Mouse (Mus musculus): ENCODE measurements at regions not wholly inside any gene's neighbourhood (a gene's known extent, or its start where the extent isn't known, plus 50 kb on each side); places are given as distances from the start of the nearest gene placed in this dataset.

DNA sequence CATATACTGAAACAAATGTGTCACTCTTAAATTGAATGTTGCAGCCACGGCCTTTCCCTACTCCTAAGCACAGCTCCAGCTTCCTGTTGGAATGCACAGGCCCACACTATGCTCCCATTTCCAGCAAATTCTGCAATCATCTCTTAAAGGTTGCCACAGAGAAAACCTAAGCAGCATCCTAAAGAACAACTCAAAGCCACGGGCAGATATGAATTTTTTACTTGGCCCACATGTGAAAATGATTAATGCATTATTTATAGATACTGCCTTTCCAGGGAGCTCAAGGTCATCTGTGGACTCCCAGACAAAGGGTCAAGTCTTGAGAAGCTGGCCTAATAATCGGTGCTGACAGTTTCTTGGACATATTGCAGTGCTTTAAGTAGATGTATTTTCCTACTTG lies 663.5 kb upstream of the Nrsn1 start:
- no peak for TF ChIP-seq POU5F1 (IDR thresholded peaks at IDR 0.05; ENCODE audit: borderline replicate concordance, low read length)
- TF ChIP-seq NANOG (IDR thresholded peaks at IDR 0.05; ENCODE audit: borderline replicate concordance, low read length): no peak
- TF ChIP-seq CTCF (conservative IDR thresholded peaks at IDR 0.05; ENCODE audit: low read length): no peak
- H3K4me1 ChIP-seq (replicated peaks; ENCODE audit: low read depth, low read length): no peaks in the 10 kb centered on the region
- no peaks in the 10 kb centered on the region for H3K27me3 ChIP-seq (ENCODE audit: insufficient read depth, low read length)
- H3K36me3 ChIP-seq (ENCODE audit: insufficient read depth, low read length): no peaks in the 10 kb centered on the region
- H3K4me3 ChIP-seq (replicated peaks; ENCODE audit: low read length): no peak overlapping the region
- H3K9me3 ChIP-seq (ENCODE audit: low read length): no peaks in the 10 kb centered on the region

- no peak overlapping the region for H3K4me3 ChIP-seq (replicated peaks; ENCODE audit: low read length)
- H3K9me3 ChIP-seq (ENCODE audit: low read length): no peaks in the 10 kb centered on the region
- H3K36me3 ChIP-seq (ENCODE audit: insufficient read depth, low read length): no peaks in the 10 kb centered on the region
- no peak for TF ChIP-seq CTCF (conservative IDR thresholded peaks at IDR 0.05; ENCODE audit: low read length)
- TF ChIP-seq NANOG (IDR thresholded peaks at IDR 0.05; ENCODE audit: borderline replicate concordance, low read length): no peak
- TF ChIP-seq POU5F1 (IDR thresholded peaks at IDR 0.05; ENCODE audit: borderline replicate concordance, low read length): no peak
- H3K4me1 ChIP-seq (replicated peaks; ENCODE audit: low read depth, low read length): no peaks in the 10 kb centered on the region
- H3K27me3 ChIP-seq (ENCODE audit: insufficient read depth, low read length): no peaks in the 10 kb centered on the region
Measured at GRCm38 (mm10) chr13:25933246-25933645, 662.9 kb upstream of the Nrsn1 start.

DNA sequence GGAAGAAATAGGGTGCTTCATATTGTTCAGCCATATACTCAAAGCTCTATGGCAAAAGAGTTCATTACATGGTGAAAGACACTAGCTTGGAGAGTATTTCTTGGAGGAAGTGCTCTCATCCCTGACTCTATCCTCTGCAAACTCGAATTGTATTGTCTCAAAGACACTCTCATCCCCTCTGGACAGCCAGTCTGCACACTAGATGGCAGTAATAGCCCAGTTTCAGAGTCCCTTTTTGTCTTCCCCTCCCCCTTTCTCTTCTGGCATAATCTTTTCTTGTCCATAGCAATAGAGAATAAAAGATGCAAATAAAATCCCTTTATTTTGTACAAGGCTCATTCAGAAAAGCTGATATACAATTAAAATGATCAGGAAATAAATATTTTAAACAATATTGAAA lies 662.5 kb upstream of the Nrsn1 start:
- peak; percentile 62 for TF ChIP-seq CTCF (conservative IDR thresholded peaks at IDR 0.05; ENCODE audit: low read length)
- no peak for TF ChIP-seq NANOG (IDR thresholded peaks at IDR 0.05; ENCODE audit: borderline replicate concordance, low read length)
- no peak for TF ChIP-seq POU5F1 (IDR thresholded peaks at IDR 0.05; ENCODE audit: borderline replicate concordance, low read length)
- Histone ChIP-seq H3K36me3 (ENCODE audit: insufficient read depth, low read length) (no peaks in the 10 kb centered on the region), H3K9me3 (ENCODE audit: low read length) (no peaks in the 10 kb centered on the region), H3K4me1 (replicated peaks; ENCODE audit: low read depth, low read length) (no peaks in the 10 kb centered on the region), H3K27me3 (ENCODE audit: insufficient read depth, low read length) (no peaks in the 10 kb centered on the region), H3K4me3 (replicated peaks; ENCODE audit: low read length) (no peak overlapping the region)

DNA sequence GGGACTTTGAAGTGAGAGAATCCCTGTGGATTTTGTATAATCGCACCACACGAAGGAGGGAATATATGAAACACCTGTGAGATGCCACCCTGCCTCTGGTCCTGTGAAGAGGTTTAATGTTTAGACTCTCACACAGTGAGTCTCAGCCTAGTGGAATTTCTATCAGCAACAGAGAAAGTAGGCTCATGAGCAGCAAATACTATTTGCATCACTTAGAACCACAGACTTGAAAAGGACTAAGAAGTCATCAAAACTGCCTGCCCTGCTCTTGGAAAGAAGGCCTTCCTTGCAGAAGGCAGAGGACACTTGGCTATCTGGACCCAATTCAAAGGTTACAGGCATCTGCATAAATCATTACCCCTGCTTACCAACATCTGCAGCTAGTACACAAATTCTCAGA lies 662.1 kb upstream of the Nrsn1 start:
- H3K9me3 ChIP-seq (ENCODE audit: low read length): no peaks in the 10 kb centered on the region
- no peak for TF ChIP-seq CTCF (conservative IDR thresholded peaks at IDR 0.05; ENCODE audit: low read length)
- TF ChIP-seq NANOG (IDR thresholded peaks at IDR 0.05; ENCODE audit: borderline replicate concordance, low read length): no peak
- no peak for TF ChIP-seq POU5F1 (IDR thresholded peaks at IDR 0.05; ENCODE audit: borderline replicate concordance, low read length)
- no peaks in the 10 kb centered on the region for H3K4me1 ChIP-seq (replicated peaks; ENCODE audit: low read depth, low read length)
- H3K27me3 ChIP-seq (ENCODE audit: insufficient read depth, low read length): no peaks in the 10 kb centered on the region
- H3K4me3 ChIP-seq (replicated peaks; ENCODE audit: low read length): no peak overlapping the region
- H3K36me3 ChIP-seq (ENCODE audit: insufficient read depth, low read length): no peaks in the 10 kb centered on the region

DNA sequence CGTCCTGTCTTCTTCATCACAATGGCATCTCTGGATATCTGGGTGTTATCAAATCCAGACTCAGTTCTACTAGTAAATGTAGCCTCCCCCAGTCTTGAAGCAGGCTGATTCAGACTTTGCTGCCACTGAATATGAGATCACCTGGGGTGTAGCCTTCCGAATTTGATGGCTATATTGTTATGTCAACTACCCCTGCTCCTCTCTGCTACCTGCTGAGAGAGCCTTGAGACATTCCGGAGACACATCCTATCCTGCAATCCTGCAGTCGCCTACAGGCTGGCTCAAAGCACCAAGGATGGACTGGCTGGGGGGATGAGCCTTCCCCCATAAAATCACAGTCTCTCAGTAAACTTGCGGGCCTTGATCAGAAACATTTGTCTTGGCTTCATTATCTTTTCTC lies 655.4 kb upstream of the Nrsn1 start:
- Histone ChIP-seq H3K36me3 (ENCODE audit: insufficient read depth, low read length) (no peaks in the 10 kb centered on the region), H3K4me3 (replicated peaks; ENCODE audit: low read length) (no peak overlapping the region), H3K4me1 (replicated peaks; ENCODE audit: low read depth, low read length) (peaks cover 10% of the 10 kb centered on the region), H3K9me3 (ENCODE audit: low read length) (no peaks in the 10 kb centered on the region), H3K27me3 (ENCODE audit: insufficient read depth, low read length) (no peaks in the 10 kb centered on the region)
- TF ChIP-seq POU5F1 (IDR thresholded peaks at IDR 0.05; ENCODE audit: borderline replicate concordance, low read length) (0 out of 2 replicates have a peak, but pooled peaks have one; percentile 49), NANOG (IDR thresholded peaks at IDR 0.05; ENCODE audit: borderline replicate concordance, low read length) (peak; percentile 95), CTCF (conservative IDR thresholded peaks at IDR 0.05; ENCODE audit: low read length) (no peak)

GRCm38 (mm10) chr13:25899871-25900270 lies 629.6 kb upstream of the Nrsn1 start:
- Histone ChIP-seq H3K9me3 (ENCODE audit: low read length) (no peaks in the 10 kb centered on the region), H3K4me3 (replicated peaks; ENCODE audit: low read length) (no peak overlapping the region), H3K27me3 (ENCODE audit: insufficient read depth, low read length) (no peaks in the 10 kb centered on the region), H3K36me3 (ENCODE audit: insufficient read depth, low read length) (no peaks in the 10 kb centered on the region), H3K4me1 (replicated peaks; ENCODE audit: low read depth, low read length) (no peaks in the 10 kb centered on the region)
- no peak for TF ChIP-seq NANOG (IDR thresholded peaks at IDR 0.05; ENCODE audit: borderline replicate concordance, low read length)

GRCm38 (mm10) chr13:25893150-25893549 lies 622.8 kb upstream of the Nrsn1 start:
- Histone ChIP-seq H3K36me3 (ENCODE audit: insufficient read depth, low read length) (no peaks in the 10 kb centered on the region), H3K9me3 (ENCODE audit: low read length) (no peaks in the 10 kb centered on the region), H3K27me3 (ENCODE audit: insufficient read depth, low read length) (no peaks in the 10 kb centered on the region), H3K4me3 (replicated peaks; ENCODE audit: low read length) (no peak overlapping the region), H3K4me1 (replicated peaks; ENCODE audit: low read depth, low read length) (no peaks in the 10 kb centered on the region)
- TF ChIP-seq NANOG (IDR thresholded peaks at IDR 0.05; ENCODE audit: borderline replicate concordance, low read length) (no peak), CTCF (conservative IDR thresholded peaks at IDR 0.05; ENCODE audit: low read length) (no peak), POU5F1 (IDR thresholded peaks at IDR 0.05; ENCODE audit: borderline replicate concordance, low read length) (no peak)

DNA sequence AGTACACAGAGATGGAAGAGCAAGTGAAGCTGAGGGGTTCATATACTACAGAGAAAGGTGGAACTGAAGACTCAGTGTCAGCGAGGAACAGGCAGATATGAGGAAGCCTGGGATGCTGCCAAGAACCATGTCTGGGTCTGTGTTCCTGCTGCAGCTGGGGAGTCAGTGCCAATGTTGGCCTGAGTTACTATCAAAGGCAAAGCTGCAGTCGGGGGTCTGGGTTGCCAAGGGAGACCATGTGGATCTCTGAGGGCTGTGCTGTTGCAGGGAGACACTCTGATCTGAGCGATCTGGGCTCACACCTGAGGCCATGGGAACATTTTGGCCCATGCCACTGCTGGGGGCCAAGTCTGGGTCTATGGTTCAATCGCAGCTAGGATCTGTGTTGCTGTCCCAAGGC lies 612.5 kb upstream of the Nrsn1 start:
- Histone ChIP-seq H3K36me3 (ENCODE audit: insufficient read depth, low read length) (no peaks in the 10 kb centered on the region), H3K4me1 (replicated peaks; ENCODE audit: low read depth, low read length) (no peaks in the 10 kb centered on the region), H3K4me3 (replicated peaks; ENCODE audit: low read length) (no peak overlapping the region), H3K27me3 (ENCODE audit: insufficient read depth, low read length) (no peaks in the 10 kb centered on the region), H3K9me3 (ENCODE audit: low read length) (no peaks in the 10 kb centered on the region)
- no peak for TF ChIP-seq NANOG (IDR thresholded peaks at IDR 0.05; ENCODE audit: borderline replicate concordance, low read length)
- no peak for TF ChIP-seq CTCF (conservative IDR thresholded peaks at IDR 0.05; ENCODE audit: low read length)
- TF ChIP-seq POU5F1 (IDR thresholded peaks at IDR 0.05; ENCODE audit: borderline replicate concordance, low read length): no peak

- H3K4me1 ChIP-seq (replicated peaks; ENCODE audit: low read depth, low read length): 0 out of 2 replicates have a peak, but pooled peaks cover 2% of the 10 kb centered on the region
- no peaks in the 10 kb centered on the region for H3K36me3 ChIP-seq (ENCODE audit: insufficient read depth, low read length)
- TF ChIP-seq NANOG (IDR thresholded peaks at IDR 0.05; ENCODE audit: borderline replicate concordance, low read length) (no peak), CTCF (conservative IDR thresholded peaks at IDR 0.05; ENCODE audit: low read length) (no peak), POU5F1 (IDR thresholded peaks at IDR 0.05; ENCODE audit: borderline replicate concordance, low read length) (no peak)
- no peak overlapping the region for H3K4me3 ChIP-seq (replicated peaks; ENCODE audit: low read length)
- H3K27me3 ChIP-seq (ENCODE audit: insufficient read depth, low read length): no peaks in the 10 kb centered on the region
- H3K9me3 ChIP-seq (ENCODE audit: low read length): no peaks in the 10 kb centered on the region
Measured at GRCm38 (mm10) chr13:25868923-25869322, 598.6 kb upstream of the Nrsn1 start.
